Mouse (Mus musculus) liver, embryonic 14.5 days (tissue): ENCODE results near the gene Nbdy.

ENCODE experiments used
- CTCF ChIP-seq: IDR thresholded peaks from 2 replicates; pipeline ENCODE4 v1.5.1; 2016; ENCODE audit warnings: antibody characterized with exemption, low read depth, control low read depth
- EP300 ChIP-seq: IDR thresholded peaks from 2 replicates; pipeline ENCODE4 v1.6.1; 2016; ENCODE audit warnings: antibody characterized with exemption, low read depth

DNA sequence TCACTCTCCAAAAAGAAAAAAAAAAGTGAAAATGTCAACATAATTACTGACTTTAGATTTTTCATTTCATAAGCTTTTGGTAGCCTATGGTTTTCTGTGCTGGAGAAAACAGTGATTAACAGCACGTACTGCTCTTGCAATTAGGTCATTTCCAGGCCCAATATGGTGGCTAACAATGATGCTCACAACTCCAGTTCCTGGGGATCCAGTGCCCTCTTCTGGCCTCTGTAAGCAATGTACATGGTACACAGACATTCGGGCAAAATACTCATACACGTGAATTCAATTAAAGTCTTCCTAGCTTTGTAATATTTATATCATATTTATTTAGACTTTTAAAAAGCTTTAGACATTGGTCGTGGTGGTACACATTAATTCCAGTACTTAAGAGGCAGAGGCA is 3.8 kb upstream of the Nbdy start:
- TF ChIP-seq EP300 (no peak), CTCF (peak; percentile 33; the same call in 1 of the 2 replicates)
